Mouse (Mus musculus) testis, adult 2 months (tissue): Measurements from ENCODE around the gene Zfp64.
A peak's percentile ranks its signal among the peaks of the same experiment; 100 is the strongest.

Experiments
- CTCF ChIP-seq: fragments of 200-500 bp; IDR thresholded peaks from 2 replicates; pipeline ENCODE4 v1.5.1; 2012; ENCODE audit warnings: low read depth, mild to moderate bottlenecking, inconsistent platforms, low read length, moderate library complexity; ENCODE audit not compliant: control insufficient read depth, insufficient read depth, insufficient replicate concordance
- POLR2A ChIP-seq: fragments of 200-500 bp; IDR thresholded peaks from 2 replicates; pipeline ENCODE4 v1.6.1; 2012; ENCODE audit warnings: low read depth, mild to moderate bottlenecking, inconsistent platforms, low read length, moderate library complexity; ENCODE audit not compliant: control insufficient read depth

DNA sequence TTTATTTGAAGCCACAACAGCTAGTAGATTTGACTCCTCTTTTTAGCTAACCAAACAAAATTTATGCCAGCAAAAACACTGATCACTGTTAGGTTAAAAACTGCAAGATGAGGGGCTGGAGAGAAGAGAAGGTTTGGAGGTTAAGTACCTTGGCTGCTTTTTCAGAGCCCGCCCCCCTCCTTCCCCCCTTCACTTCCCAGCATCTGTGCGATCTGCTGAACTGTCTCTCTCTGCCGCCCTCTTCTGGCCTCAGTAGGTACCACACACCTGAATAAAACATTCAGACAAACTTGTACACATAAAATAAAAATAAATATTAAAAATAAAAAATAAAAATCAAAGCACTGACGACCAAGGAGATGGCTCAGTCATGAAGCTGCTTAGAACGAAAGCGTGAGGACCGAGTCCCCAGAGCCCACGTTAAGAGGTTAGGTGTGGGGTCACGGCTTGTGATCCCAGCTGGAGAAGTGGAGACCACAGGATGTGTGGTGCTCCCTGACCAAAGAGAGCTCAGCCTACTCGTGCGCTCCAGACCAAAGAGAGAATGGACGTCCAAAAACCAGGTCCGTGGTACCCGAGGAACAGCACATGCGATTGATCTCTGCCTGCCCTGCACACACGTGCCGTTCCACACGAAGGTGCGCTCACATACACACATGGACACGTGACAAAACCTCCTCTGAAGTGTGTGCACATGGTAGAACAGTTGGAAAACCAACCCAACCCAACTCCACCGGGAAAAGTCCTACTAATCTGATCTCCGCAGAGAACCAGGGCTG is 37.4 kb upstream of the Zfp64 start:
- TF ChIP-seq CTCF (peak; percentile 43; the same call in 1 of the 2 replicates), POLR2A (no peak)
